Mouse (Mus musculus) kidney, adult 2 months (tissue): ENCODE data around the gene Ap5b1.

Experiments
- CTCF ChIP-seq: fragments of 200-500 bp; conservative IDR thresholded peaks from 2 replicates; pipeline ENCODE4 v1.5.1; 2011; ENCODE audit warnings: low read depth, mild to moderate bottlenecking, control low read depth, low read length, moderate library complexity, mixed read lengths; ENCODE audit not compliant: insufficient read depth, insufficient read length
- POLR2A ChIP-seq: fragments of 200-500 bp; IDR thresholded peaks from one replicate; pipeline ENCODE4 v1.6.1; 2011; ENCODE audit warnings: low read depth, low read length, control low read depth

DNA sequence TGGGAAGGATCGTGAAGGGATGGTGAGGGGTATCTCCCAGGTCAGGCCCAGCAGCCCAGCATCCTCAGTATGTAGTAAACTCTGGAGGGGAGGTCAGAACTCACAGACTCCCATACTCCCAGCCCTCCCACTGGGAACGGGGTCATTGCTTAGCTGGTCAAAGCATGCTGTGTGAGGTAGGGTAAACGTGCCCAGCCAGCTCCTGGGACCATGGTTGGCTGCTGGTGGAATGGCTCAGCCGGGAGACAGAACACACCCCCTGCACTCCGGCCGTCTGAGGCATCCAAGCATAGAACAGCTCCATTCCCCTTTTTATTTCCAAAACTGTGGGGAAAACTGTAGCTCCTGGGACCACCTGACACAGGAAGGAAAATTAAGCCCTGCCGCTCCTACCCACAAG, 9.7 kb upstream of the Ap5b1 start:
- TF ChIP-seq CTCF: no peak
- no peak for TF ChIP-seq POLR2A
